Mouse (Mus musculus) embryo, embryonic 10.5 days (tissue): ENCODE results near the gene Vmn1r47.
"Not testable (repeated sequence)": the region's sequence is repeated elsewhere in the genome, so short reads cannot be mapped to it uniquely, and the experiment has no call there.

Experiments
- DNase-seq: peaks from one replicate; pipeline ENCODE4 v3.0.0-alpha.2; 2015; ENCODE audit warnings: low spot score

The Vmn1r47 gene

DNA sequence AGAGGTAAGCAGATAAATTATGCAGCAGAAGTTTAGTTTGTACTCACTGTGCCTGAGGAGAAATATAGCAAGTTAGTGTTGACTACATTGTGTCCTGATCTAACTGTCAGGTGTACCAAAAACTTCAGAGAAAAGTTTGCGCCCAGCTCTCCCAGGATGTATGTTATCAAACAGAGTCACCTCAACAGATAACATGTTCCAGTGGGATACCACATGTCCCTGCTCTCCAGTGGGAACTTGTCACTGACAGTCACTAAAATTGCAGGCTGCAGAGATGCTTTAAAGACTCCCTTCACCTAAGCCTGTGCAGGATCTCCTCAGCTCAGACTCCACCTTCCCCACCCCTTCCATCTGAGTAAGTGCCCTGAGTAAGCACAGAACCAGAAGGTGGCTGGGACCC is at the start of gene Vmn1r47:
Gene Vmn1r47 (plus strand): TSS at position 301 of the 400 bp plus-strand sequence.
- not testable (repeated sequence) for DNase-seq

DNA sequence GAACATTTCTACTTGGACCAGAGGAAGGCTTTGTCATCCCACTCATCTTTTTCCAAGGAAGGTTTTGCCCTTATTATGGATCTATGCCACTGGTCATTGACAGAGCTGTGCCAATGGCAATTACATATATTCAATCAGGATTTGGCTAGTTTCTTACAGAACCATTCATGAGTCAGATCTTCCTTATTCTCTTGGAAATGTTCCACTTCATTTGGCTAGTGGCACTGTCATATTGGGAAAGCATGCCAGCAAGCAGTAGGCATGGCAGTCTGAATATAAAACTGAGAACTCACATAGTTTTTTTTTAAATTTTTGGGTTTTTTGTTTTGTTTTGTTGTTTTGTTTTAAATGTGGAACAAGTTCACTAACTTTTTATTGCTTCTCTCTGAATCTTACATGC is 49.6 kb upstream of the Vmn1r47 start:
- no peak for DNase-seq

DNA sequence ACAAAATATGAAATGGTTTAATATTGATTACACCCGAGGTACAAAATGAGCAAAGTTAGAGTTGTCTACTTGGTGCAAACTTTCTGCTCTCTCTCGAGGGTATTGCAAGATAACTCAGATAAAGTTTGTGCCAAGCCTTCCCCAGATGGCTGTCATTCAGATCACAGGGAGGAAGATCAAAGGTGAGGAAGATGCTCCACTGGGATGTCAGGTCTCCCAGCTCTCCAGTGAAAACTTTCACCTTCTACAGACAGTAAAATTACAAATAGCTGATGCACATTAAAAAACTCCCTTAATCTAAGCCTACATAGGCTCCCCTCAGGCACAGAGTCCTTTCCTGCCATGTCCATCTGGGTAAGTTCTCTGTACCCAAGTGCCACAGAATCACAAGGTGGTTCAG is 46.9 kb upstream of the Vmn1r47 start, which contains the start of gene Vmn1r46:
Gene Vmn1r46 (plus strand): TSS at position 301 of the 400 bp plus-strand sequence.
- no peak for DNase-seq

DNA sequence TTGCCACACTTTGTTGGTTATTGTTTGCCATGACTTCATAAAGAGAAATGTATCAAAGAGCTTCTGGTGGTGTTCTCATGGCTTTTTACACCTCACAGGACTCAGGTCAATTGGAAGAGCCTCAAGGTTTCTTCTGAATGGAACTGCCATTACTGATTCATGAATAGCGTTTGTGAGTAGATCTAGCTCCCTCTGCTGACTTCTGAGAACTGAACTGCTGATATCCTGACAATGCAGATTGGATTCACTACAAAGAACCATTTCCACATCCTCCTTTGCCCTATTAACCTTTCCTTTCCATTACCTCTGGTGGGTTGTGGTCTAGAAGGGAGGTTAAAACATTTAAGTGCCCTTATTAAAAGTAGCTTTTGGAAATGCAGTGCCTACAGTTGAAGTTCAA is 30.0 kb upstream of the Vmn1r47 start:
- DNase-seq = no peak

DNA sequence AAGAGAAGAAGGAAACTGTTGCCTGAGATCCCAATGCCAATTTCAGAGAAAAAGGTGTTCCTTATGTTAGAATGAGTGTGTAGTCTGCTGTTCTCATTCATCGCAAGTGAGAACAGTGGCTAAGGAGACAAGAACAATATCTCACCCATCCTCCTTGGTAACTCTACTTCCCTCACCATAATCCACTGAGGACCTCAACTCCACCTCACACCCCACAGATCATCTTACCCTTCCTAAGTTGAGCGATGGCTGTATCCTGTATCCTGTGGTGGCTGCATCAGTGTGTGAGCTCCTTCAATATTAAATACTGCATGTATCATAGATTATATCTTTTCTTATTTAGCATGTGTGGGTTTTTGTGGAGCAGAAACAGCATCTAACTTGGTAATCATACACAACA is 20.8 kb downstream of the Vmn1r47 start, which contains the start of gene Vmn1r48:
Gene Vmn1r48 (minus strand): TSS at position 101 of the 400 bp plus-strand sequence.
- DNase-seq = not testable (repeated sequence)
